Mouse (Mus musculus) liver, embryonic 13.5 days (tissue): ENCODE measurements around the gene Prcc. TPM values are rescaled to one million over a fixed set of nuclear protein-coding genes. Genes with fewer than 3 reads are reported as not detected.
"Not testable (repeated sequence)": the region's sequence is repeated elsewhere in the genome, so short reads cannot be mapped to it uniquely, and the experiment has no call there.

Source experiments
- ATAC-seq: fragments of 200-750 bp; cut with Nextera tagmentation; 2 replicates; pipeline ENCODE4 v1.8.0; 2017; ENCODE audit warnings: low read depth, mild to moderate bottlenecking, moderate number of reproducible peaks, moderate library complexity
- DNase-seq: peaks from one replicate; pipeline ENCODE4 v3.0.0; 2022
- H3K27ac ChIP-seq: fragments of 300-500 bp; sonication (generic); 2 replicates; pipeline ENCODE4 v1.5.1; 2015; ENCODE audit warnings: moderate library complexity, mild to moderate bottlenecking, inconsistent platforms
- H3K27me3 ChIP-seq: fragments of 300-500 bp; sonication (generic); 2 replicates; pipeline ENCODE4 v1.6.1; 2015; ENCODE audit warnings: mild to moderate bottlenecking, inconsistent platforms
- H3K36me3 ChIP-seq: fragments of 300-500 bp; sonication (generic); 2 replicates; pipeline ENCODE4 v1.6.1; 2015; ENCODE audit warnings: mild to moderate bottlenecking, inconsistent platforms
- H3K4me1 ChIP-seq: fragments of 300-500 bp; sonication (generic); replicated peaks from 2 replicates; pipeline ENCODE4 v1.6.1; 2015; ENCODE audit warnings: inconsistent platforms
- H3K4me2 ChIP-seq: fragments of 300-500 bp; sonication (generic); 2 replicates; pipeline ENCODE4 v1.6.1; 2015; ENCODE audit warnings: inconsistent platforms, mild to moderate bottlenecking, moderate library complexity
- H3K4me3 ChIP-seq: fragments of 300-500 bp; sonication (generic); replicated peaks from 2 replicates; pipeline ENCODE4 v1.5.1; 2015; ENCODE audit warnings: mild to moderate bottlenecking, inconsistent platforms
- H3K9ac ChIP-seq: fragments of 300-500 bp; sonication (generic); 2 replicates; pipeline ENCODE4 v1.6.1; 2015; ENCODE audit warnings: mild to moderate bottlenecking, inconsistent platforms
- H3K9me3 ChIP-seq: fragments of 300-500 bp; sonication (generic); replicated peaks from 2 replicates; pipeline ENCODE4 v1.6.1; 2016; ENCODE audit warnings: inconsistent platforms
- WGBS: fragments of 180-500 bp; shearing (Covaris S2); methylation state at CpG from one replicate; pipeline ENCODE4 v1.1.7; 2015; ENCODE audit not compliant: insufficient replicate concordance; 5-methylcytosine and 5-hydroxymethylcytosine counted together
- polyA plus RNA-seq: library from polyadenylated mRNA; unstranded; fragments of >200 nt; fragmentation: Nextera tagmentation; extraction: Ambion mirVana; gene quantifications from 2 replicates; pipeline ENCODE4 v1.2.1, GENCODE M21; 2015

Prcc gene
- polyA plus RNA-seq, 1 experiment from 2014 or later, result 7.9 TPM

DNA sequence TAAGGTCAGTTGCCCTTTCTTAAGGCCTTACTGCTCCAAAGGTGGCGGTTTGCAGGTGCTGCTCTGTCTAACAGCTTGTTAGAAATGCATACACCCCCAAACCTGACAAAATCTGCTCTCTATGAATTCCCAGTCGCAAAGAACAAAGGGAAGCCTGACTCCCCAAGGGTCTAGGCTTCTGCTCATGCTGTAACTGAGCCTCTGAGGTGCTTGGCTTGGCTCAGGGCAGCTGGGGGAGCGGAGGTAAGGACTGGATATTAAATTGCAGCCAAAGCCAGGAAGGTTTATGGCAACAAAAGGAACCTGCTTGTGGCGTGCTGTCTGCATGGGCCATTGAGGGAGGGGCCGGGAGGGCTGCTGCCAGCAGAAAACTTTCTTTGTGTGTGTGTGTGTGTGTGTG, 18.4 kb upstream of the Prcc start:
- 60% methylated on average over 5 of the region's 5 CpGs for WGBS
- Histone ChIP-seq H3K4me3 (no peak overlapping the region), H3K27me3 (no peaks in the 10 kb centered on the region), H3K4me2 (no peak overlapping the region), H3K9me3 (no peaks in the 10 kb centered on the region), H3K9ac (peak overlapping the region; percentile 43), H3K4me1 (peaks cover 70% of the 10 kb centered on the region), H3K27ac (peak overlapping the region; percentile 77), H3K36me3 (peaks cover 8% of the 10 kb centered on the region; the same call in 1 of the 2 replicates)
- DNase-seq, result no peak
- no peak for ATAC-seq

DNA sequence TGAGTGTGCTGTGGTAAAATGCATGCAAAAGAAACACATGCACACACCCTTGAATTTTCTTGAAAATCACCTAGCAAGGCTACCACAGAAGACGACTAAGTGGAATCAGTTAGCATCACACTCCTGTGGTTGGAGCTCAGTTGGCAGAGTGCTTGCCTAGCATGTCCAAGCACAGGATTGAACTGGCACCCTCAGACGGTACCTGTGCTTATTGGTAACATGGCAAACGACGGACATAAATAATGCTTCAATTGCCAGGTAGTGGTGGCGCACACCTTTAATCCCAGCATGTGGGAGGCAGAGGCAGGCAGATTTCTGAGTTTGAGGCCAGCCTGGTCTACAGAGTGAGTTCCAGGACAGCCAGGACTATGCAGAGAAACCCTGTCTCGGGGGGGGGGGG, 16.6 kb upstream of the Prcc start:
- H3K9ac ChIP-seq, result peak overlapping the region; percentile 69
- 43% methylated on average over 6 of the region's 6 CpGs for WGBS

DNA sequence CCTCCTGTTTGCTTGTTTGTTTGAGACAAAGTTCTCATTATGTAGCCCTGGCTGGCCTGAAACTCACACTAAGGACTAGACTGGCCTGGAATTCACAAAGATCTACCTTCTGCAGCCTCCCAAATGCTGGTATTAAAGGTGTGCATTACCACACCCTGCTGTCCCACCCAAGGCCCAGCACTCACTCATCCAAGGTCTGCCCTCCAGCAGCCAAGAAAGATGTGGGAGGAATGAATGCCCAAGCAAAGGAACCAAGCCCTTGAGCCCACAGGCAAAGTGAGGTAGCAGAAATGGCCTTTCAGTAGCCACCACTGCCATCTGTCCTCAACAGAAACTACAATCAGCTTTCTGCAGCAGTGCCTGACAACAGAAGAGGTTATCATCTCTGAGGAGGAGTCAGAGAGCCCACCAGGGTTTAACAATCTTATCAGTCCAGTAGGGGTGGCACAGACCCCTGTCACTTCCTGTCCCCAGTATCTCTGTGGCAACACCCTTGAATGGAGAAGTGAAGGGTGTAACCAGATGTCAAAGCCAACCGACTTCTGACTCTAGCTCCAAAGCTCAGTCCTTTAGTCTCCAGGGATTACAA, 15.7 kb upstream of the Prcc start:
- peak overlapping the region; percentile 95 for H3K27ac ChIP-seq
- no peaks in the 10 kb centered on the region for H3K36me3 ChIP-seq
- H3K4me1 ChIP-seq, result peaks cover 61% of the 10 kb centered on the region
- H3K4me2 ChIP-seq, result peak overlapping the region; percentile 68
- no peaks in the 10 kb centered on the region for H3K27me3 ChIP-seq
- DNase-seq (peak; percentile 87), ATAC-seq (peak; percentile 82)
- H3K9ac ChIP-seq, result peak overlapping the region; percentile 69
- H3K4me3 ChIP-seq, result peak overlapping the region; percentile 41
- H3K9me3 ChIP-seq, result no peaks in the 10 kb centered on the region
- WGBS, result 0% methylated on average over 1 of the region's 1 CpGs

More for the DNA sequence above, 16.6 kb upstream of the Prcc start:
- H3K9me3 ChIP-seq, H3K36me3 ChIP-seq, ATAC-seq, H3K27me3 ChIP-seq, DNase-seq: not testable (repeated sequence)
- H3K4me3 ChIP-seq, result peak overlapping the region; percentile 41; the same call in 1 of the 2 replicates
- peaks cover 61% of the 10 kb centered on the region for H3K4me1 ChIP-seq
- H3K27ac ChIP-seq, result peak overlapping the region; percentile 95
- H3K4me2 ChIP-seq, result peak overlapping the region; percentile 68

DNA sequence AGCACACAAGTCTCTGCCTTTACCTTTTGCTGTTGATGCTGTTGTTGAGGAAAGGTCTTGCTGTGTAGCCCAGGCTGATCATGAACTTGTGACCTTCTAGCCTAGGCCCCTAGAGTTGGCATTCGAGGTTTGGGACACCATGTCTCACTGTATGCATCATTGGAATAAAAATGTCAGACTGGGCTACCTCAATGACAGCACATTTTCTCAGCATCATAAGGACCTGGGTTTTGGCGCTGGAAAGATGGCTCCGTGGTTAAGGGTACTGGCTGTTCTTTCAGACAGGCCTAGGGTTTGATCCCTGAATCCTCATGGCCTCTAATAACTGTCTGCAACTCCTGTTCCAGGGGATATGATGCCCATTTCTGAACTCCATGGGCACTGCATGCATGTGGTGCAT, 14.4 kb upstream of the Prcc start:
- Histone ChIP-seq H3K27ac (peak overlapping the region; percentile 24), H3K4me3 (no peak overlapping the region), H3K9me3 (no peaks in the 10 kb centered on the region), H3K4me2 (peak overlapping the region; percentile 15; the same call in 1 of the 2 replicates), H3K4me1 (peaks cover 55% of the 10 kb centered on the region), H3K9ac (no peak overlapping the region), H3K27me3 (no peaks in the 10 kb centered on the region), H3K36me3 (no peaks in the 10 kb centered on the region)
- WGBS, result 79% methylated on average over 3 of the region's 3 CpGs
- ATAC-seq (no peak), DNase-seq (no peak)

DNA sequence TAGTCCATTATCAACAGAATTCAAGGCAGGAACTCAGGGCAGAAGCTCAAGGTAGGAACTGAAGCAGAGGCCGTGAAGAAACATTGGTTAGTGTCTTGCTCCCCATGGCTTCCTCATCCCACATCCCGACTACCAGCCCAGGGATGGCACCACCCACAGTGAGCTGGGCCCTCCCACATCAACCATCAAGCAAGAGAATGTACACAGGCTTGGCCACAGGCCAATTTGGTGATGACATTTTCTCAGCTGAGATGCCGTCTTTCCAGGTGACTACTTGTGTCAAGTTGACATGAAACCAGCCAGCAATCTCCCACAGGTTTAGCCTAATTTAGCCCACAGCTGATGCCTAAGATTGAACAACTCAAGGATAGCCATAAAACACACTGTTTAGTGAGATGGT, 13.9 kb upstream of the Prcc start:
- DNase-seq (no peak), ATAC-seq (no peak)
- H3K9ac ChIP-seq, result no peak overlapping the region
- peaks cover 55% of the 10 kb centered on the region for H3K4me1 ChIP-seq
- no peaks in the 10 kb centered on the region for H3K9me3 ChIP-seq
- H3K27ac ChIP-seq, result peak overlapping the region; percentile 24; the same call in 1 of the 2 replicates
- no peak overlapping the region for H3K4me3 ChIP-seq
- no peaks in the 10 kb centered on the region for H3K36me3 ChIP-seq
- H3K4me2 ChIP-seq, result no peak overlapping the region
- 69% methylated on average over 3 of the region's 3 CpGs for WGBS
- no peaks in the 10 kb centered on the region for H3K27me3 ChIP-seq

DNA sequence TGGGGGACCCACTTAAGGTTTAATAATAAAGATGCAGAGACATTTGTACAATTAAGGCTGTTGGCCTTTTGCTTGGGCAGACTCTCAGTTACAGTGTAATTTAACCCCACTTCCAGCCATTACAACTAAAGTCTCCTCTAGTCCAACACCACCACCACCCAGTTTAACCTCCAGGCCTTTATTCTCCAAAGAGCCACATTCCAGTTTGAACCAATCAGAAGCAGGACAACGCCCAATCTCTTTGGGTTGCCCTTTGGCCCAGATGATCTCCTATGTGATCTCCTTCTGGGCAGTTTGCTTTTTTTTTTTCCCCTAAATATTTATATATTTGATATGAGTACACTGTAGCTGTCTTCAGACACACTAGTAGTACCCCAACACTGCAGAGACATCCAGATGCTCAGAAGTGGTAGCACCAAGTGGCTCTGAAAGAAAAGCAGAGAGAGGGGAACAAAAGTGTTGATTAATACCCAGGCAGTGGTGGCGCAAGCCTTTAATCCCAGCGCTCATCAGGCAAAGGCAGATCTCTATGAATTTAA, 8.0 kb upstream of the Prcc start:
- H3K27me3 ChIP-seq, result no peaks in the 10 kb centered on the region
- H3K9ac ChIP-seq, result peak overlapping the region; percentile 23; the same call in 1 of the 2 replicates
- H3K27ac ChIP-seq, result peak overlapping the region; percentile 65
- H3K4me3 ChIP-seq, result no peak overlapping the region
- no peaks in the 10 kb centered on the region for H3K36me3 ChIP-seq
- ATAC-seq, result peak; percentile 74
- no peaks in the 10 kb centered on the region for H3K9me3 ChIP-seq
- peaks cover 23% of the 10 kb centered on the region for H3K4me1 ChIP-seq
- H3K4me2 ChIP-seq, result no peak overlapping the region
- WGBS, result 70% methylated on average over 3 of the region's 3 CpGs
- no peak for DNase-seq

DNA sequence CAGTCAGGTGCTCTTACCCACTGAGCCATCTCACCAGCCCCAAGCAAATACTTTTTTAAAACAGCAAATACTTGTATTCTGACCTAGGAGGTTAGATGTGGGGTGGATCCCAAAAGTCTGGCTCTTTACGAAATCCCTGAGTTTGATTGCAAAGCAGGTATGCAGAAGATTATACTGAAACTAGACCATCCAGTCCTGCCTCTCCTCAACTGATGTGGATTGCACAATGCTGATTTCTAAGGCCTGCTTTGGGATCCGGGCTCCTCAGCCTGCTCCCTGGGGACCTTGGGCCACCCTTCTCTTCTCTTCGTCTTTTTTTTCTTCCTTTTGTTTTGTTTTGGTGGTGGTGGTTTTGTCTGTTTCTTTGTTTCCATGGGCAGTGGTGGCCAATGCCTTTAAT, 6.1 kb upstream of the Prcc start:
- Histone ChIP-seq H3K9ac (no peak overlapping the region), H3K4me1 (peaks cover 26% of the 10 kb centered on the region), H3K9me3 (0 out of 2 replicates have a peak, but pooled peaks cover 3% of the 10 kb centered on the region), H3K4me2 (no peak overlapping the region), H3K27me3 (no peaks in the 10 kb centered on the region), H3K27ac (no peak overlapping the region), H3K4me3 (no peak overlapping the region), H3K36me3 (no peaks in the 10 kb centered on the region)
- WGBS, result 72% methylated on average over 3 of the region's 3 CpGs
- ATAC-seq (no peak), DNase-seq (no peak)

DNA sequence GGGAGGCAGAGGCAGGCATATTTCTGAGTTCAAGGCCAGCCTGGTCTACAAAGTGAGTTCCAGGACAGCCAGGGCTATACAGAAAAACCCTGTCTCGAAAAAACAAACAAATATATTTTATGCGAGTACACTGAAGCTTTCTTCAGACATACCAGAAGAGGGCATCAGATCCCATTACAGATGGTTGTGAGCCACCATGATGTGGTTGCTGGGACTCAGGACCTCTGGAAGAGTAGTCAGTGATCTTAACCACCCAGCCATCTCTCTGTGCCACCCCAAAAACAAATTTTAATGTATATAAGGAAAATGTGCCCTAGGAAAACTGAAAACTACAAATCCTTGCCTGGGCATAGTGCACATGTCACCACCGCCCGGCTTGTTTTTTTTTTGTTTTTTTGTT, 2.0 kb upstream of the Prcc start:
- DNase-seq, result not testable (repeated sequence)

DNA sequence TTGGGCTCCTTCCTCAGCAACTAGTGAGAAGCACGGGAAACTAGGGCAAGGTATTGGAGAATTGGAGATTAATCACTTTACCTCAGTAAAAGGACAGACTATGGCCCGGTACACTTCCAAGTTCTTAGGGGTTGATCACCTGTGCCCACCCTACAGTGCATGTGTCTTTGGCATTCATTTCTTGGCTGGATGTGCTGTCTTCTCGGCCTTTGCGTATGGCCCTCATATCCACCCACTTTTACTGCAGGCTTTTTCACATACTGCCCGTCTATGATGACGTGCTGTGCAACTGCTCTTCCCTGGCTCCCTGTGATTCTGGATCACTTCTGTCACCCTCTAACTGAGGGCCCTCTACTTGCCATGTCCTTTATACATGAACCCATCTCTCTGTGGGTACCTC, 1.0 kb upstream of the Prcc start:
- peaks cover 29% of the 10 kb centered on the region for H3K4me1 ChIP-seq
- H3K4me2 ChIP-seq, result peak overlapping the region; percentile 80
- 0 out of 2 replicates have a peak, but pooled peaks cover 3% of the 10 kb centered on the region for H3K9me3 ChIP-seq
- H3K9ac ChIP-seq, result peak overlapping the region; percentile 44; the same call in 1 of the 2 replicates
- DNase-seq (no peak), ATAC-seq (no peak)
- H3K27me3 ChIP-seq, result no peaks in the 10 kb centered on the region
- peaks cover 8% of the 10 kb centered on the region for H3K36me3 ChIP-seq
- 82% methylated on average over 6 of the region's 6 CpGs for WGBS
- peak overlapping the region; percentile 97 for H3K4me3 ChIP-seq
- H3K27ac ChIP-seq, result peak overlapping the region; percentile 90

More for the DNA sequence above, 2.0 kb upstream of the Prcc start:
- not testable (repeated sequence) for H3K36me3 ChIP-seq, H3K27ac ChIP-seq, H3K4me3 ChIP-seq, H3K9me3 ChIP-seq, H3K27me3 ChIP-seq, H3K4me2 ChIP-seq, H3K9ac ChIP-seq, ATAC-seq
- peaks cover 27% of the 10 kb centered on the region for H3K4me1 ChIP-seq
- WGBS, result 70% methylated on average over 4 of the region's 4 CpGs

DNA sequence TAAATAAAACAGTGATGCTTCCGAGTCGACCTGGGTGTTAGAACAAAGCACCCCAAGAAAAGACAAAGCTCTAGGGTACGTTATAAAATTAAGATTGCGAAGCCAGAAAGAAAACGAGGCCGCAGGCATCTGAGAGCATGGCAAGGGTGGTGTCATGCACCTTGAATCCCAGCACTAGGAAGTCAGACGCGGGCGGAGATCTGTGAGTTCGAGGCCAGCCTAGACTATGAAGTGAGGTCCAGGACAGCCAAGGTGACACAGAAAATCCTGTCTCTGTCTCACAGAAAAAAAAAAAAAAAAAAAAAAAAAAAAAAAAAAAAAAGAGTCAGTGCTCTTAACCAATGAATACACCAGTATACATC, 577 bp upstream of the Prcc start:
- Histone ChIP-seq H3K4me2 (peak overlapping the region; percentile 80), H3K9ac (peak overlapping the region; percentile 44), H3K27ac (peak overlapping the region; percentile 90), H3K4me1 (peaks cover 29% of the 10 kb centered on the region), H3K9me3 (0 out of 2 replicates have a peak, but pooled peaks cover 3% of the 10 kb centered on the region), H3K27me3 (no peaks in the 10 kb centered on the region), H3K36me3 (peaks cover 12% of the 10 kb centered on the region), H3K4me3 (peak overlapping the region; percentile 97)
- peak; percentile 6; the same call in 1 of the 2 replicates for ATAC-seq
- 8% methylated on average over 10 of the region's 10 CpGs for WGBS
- DNase-seq, result no peak

DNA sequence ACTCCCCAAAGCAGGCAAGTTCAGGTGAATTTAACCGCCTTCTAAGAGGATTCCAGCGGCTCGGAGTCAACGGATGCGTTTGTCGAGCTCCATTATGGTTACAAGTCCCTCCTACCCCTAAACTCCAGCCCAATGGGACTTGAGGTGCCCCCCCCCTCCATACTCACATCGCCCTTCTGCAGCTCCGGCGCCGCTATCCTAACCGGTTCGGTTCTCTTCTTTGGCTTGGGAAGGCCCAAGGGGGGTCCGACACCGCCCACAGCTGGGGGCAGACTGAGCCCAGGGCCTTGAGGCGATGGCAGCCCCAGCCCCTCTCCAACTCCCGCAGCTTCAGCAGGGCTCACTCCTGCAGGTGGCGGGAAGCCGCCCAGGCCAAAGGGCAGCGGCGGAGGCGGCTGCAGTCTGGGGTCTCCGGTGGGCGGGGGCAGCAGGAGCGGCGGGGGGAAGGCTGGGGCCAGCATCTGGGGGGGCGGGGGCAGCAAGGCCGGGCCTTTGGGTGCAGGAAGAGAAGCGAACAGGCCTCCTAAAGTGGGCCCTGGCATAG, 628 bp downstream of the Prcc start:
- peak overlapping the region; percentile 80 for H3K4me2 ChIP-seq
- peaks cover 29% of the 10 kb centered on the region for H3K4me1 ChIP-seq
- H3K9me3 ChIP-seq, result 0 out of 2 replicates have a peak, but pooled peaks cover 3% of the 10 kb centered on the region
- no peaks in the 10 kb centered on the region for H3K27me3 ChIP-seq
- ATAC-seq (peak; percentile 3), DNase-seq (peak; percentile 37)
- H3K27ac ChIP-seq, result peak overlapping the region; percentile 90
- peak overlapping the region; percentile 97 for H3K9ac ChIP-seq
- peak overlapping the region; percentile 97 for H3K4me3 ChIP-seq
- H3K36me3 ChIP-seq, result peaks cover 23% of the 10 kb centered on the region
- WGBS, result under 1% methylated on average over 28 of the region's 28 CpGs
